Mouse (Mus musculus): ENCODE measurements around the gene Lif. TPM values are rescaled to one million over a fixed set of nuclear protein-coding genes. Genes with fewer than 3 reads are reported as not detected.

Lif gene
- polyA plus RNA-seq, 1 experiment from 2014 or later, result not detected

DNA sequence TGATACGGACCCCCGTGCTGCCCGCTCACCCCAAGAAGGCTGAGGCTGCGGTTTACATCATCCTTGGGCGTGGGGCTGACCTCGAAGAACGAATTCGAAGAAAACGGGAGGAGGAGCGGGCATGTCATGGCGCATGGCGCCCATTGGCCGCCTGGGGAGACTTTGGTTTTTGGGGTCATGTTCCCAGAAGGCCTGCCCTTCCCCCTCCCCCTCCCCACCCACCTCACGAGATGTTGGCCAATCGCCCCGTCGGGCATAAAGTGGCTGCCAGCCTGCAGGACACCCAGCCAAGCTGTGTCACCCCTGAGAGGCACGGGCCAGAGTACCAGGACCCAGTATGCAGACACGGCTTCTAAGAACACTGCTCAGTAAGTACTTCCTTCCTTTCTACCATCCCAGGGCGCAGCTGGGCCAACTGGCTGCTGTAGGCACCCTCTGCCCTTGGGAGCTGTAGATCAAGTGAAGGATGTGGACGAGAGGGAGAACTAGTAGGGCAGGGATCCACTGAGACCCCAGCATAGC lies 20.8 kb upstream of the Lif start:
- Histone ChIP-seq H3K9me3 (ENCODE audit: control insufficient read depth, low read length) (no peaks in the 10 kb centered on the region), H3K4me1 (ENCODE audit: control insufficient read depth, insufficient read depth, low read length) (no peaks in the 10 kb centered on the region), H3K27ac (ENCODE audit: low read depth, low read length) (no peak overlapping the region), H3K27me3 (ENCODE audit: control insufficient read depth, insufficient read depth, low read length) (no peaks in the 10 kb centered on the region), H3K4me3 (ENCODE audit: low read depth, low read length) (no peak overlapping the region), H3K9ac (replicated peaks; ENCODE audit: low read depth, low read length) (no peak overlapping the region), H3K36me3 (ENCODE audit: control insufficient read depth, insufficient read depth, low read length) (no peaks in the 10 kb centered on the region), H3K4me2 (ENCODE audit: low read depth, low read length) (no peak overlapping the region)
- WGBS, result 93% methylated on average over 21 of the region's 21 CpGs
- ATAC-seq (ENCODE audit: low read depth), result no peak

DNA sequence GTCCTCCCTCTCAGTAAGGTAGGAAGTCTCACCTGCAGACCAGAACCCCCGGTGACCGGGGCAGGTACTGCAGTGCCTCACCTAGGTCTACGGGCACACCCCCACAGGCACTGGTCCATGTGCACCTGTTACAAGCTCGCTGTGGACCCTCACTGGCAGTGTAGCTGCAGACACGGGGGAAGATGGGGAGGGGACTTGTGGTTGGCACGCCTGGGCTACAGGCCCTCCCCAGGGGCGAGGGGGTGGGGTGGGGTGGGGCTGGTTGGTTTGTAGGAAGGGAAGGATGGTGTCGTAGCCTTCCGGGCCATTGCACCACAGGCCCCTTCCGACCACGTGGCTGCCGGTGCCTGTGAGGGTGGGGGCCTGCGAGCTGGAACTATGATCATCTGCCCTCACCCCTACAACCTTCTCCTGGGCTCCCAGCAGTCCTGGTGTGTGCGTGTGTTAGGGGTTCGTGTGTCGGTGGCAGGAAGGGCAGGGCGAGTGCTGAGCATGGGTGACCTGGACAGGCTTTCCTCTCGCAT lies 19.9 kb upstream of the Lif start:
- no peaks in the 10 kb centered on the region for H3K9me3 ChIP-seq (ENCODE audit: control insufficient read depth, low read length)
- WGBS, result 86% methylated on average over 18 of the region's 18 CpGs
- H3K4me3 ChIP-seq (ENCODE audit: low read depth, low read length), result no peak overlapping the region
- ATAC-seq (ENCODE audit: low read depth), result no peak
- H3K9ac ChIP-seq (replicated peaks; ENCODE audit: low read depth, low read length), result no peak overlapping the region
- no peak overlapping the region for H3K4me2 ChIP-seq (ENCODE audit: low read depth, low read length)
- H3K27me3 ChIP-seq (ENCODE audit: control insufficient read depth, insufficient read depth, low read length), result no peaks in the 10 kb centered on the region
- H3K36me3 ChIP-seq (ENCODE audit: control insufficient read depth, insufficient read depth, low read length), result no peaks in the 10 kb centered on the region
- no peaks in the 10 kb centered on the region for H3K4me1 ChIP-seq (ENCODE audit: control insufficient read depth, insufficient read depth, low read length)
- no peak overlapping the region for H3K27ac ChIP-seq (ENCODE audit: low read depth, low read length)

DNA sequence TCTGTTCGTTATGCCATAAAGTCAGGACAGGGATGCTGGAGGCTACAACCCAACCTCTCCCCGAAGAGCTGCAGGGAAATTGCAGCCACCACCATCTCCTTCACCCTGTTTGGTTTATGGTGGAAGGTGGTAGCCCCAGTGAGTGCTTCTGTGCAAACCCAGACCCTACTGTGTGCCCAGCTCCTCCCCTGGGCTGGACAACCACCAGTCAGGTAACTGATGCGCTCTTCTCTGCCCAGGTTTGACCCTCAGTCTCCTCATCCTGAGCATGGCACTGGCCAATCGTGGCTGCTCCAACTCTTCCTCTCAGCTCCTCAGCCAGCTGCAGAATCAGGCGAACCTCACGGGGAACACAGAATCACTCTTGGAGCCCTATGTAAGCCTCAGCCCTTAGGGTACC lies 19.2 kb upstream of the Lif start:
- ATAC-seq (ENCODE audit: low read depth), result no peak
- no peak overlapping the region for H3K27ac ChIP-seq (ENCODE audit: low read depth, low read length)
- no peaks in the 10 kb centered on the region for H3K9me3 ChIP-seq (ENCODE audit: control insufficient read depth, low read length)
- no peaks in the 10 kb centered on the region for H3K4me1 ChIP-seq (ENCODE audit: control insufficient read depth, insufficient read depth, low read length)
- no peak overlapping the region for H3K4me2 ChIP-seq (ENCODE audit: low read depth, low read length)
- H3K4me3 ChIP-seq (ENCODE audit: low read depth, low read length), result no peak overlapping the region
- 89% methylated on average over 6 of the region's 6 CpGs for WGBS
- H3K27me3 ChIP-seq (ENCODE audit: control insufficient read depth, insufficient read depth, low read length), result no peaks in the 10 kb centered on the region
- H3K9ac ChIP-seq (replicated peaks; ENCODE audit: low read depth, low read length), result no peak overlapping the region
- H3K36me3 ChIP-seq (ENCODE audit: control insufficient read depth, insufficient read depth, low read length), result no peaks in the 10 kb centered on the region

DNA sequence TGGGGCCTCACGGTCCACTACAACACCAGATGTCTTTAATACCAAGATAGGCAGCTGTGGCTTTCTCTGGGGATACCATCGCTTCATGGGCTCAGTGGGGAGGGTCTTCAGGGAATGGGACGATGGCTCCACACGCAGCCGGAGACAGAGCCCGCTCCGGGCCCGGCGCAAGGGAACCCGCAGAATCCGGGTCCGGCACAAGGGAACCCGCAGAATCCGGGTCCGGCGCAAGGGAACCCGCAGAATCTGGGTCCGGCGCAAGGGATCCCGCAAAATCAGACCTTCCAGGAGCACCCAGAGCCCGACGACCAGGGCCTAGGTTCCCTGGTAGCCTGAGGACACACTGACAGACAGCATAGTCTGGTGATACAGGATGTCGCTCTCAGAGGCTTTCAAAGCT lies 17.7 kb upstream of the Lif start:
- no peak overlapping the region for H3K4me3 ChIP-seq (ENCODE audit: low read depth, low read length)
- H3K4me1 ChIP-seq (ENCODE audit: control insufficient read depth, insufficient read depth, low read length), result no peaks in the 10 kb centered on the region
- ATAC-seq (ENCODE audit: low read depth), result no peak
- H3K9me3 ChIP-seq (ENCODE audit: control insufficient read depth, low read length), result no peaks in the 10 kb centered on the region
- no peaks in the 10 kb centered on the region for H3K27me3 ChIP-seq (ENCODE audit: control insufficient read depth, insufficient read depth, low read length)
- H3K27ac ChIP-seq (ENCODE audit: low read depth, low read length), result no peak overlapping the region
- 90% methylated on average over 23 of the region's 23 CpGs for WGBS
- H3K36me3 ChIP-seq (ENCODE audit: control insufficient read depth, insufficient read depth, low read length), result no peaks in the 10 kb centered on the region
- no peak overlapping the region for H3K9ac ChIP-seq (replicated peaks; ENCODE audit: low read depth, low read length)
- H3K4me2 ChIP-seq (ENCODE audit: low read depth, low read length), result no peak overlapping the region

DNA sequence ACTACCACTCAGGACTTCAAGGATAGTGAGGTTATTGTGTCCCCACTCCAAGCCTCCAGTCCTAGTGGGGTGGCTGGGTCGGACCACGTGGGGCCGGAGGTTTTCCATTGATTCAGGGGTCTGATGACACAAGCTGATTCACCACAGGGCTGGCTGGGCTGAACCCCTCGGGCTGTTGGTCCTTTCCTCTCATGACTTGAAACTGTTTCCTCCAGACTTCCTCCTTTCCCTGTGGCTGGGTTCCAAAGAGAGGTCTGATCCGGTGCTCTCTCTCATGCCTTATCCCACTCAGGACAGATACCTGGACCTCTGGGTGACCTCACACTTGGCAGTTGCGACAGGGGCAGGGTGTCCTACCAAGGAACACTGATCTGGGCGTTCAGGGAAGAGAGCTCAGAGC lies 17.2 kb upstream of the Lif start:
- Histone ChIP-seq H3K4me2 (ENCODE audit: low read depth, low read length) (no peak overlapping the region), H3K4me3 (ENCODE audit: low read depth, low read length) (no peak overlapping the region), H3K9me3 (ENCODE audit: control insufficient read depth, low read length) (no peaks in the 10 kb centered on the region), H3K36me3 (ENCODE audit: control insufficient read depth, insufficient read depth, low read length) (no peaks in the 10 kb centered on the region), H3K27ac (ENCODE audit: low read depth, low read length) (no peak overlapping the region), H3K27me3 (ENCODE audit: control insufficient read depth, insufficient read depth, low read length) (no peaks in the 10 kb centered on the region), H3K4me1 (ENCODE audit: control insufficient read depth, insufficient read depth, low read length) (no peaks in the 10 kb centered on the region), H3K9ac (replicated peaks; ENCODE audit: low read depth, low read length) (no peak overlapping the region)
- ATAC-seq (ENCODE audit: low read depth), result no peak
- 80% methylated on average over 7 of the region's 7 CpGs for WGBS

DNA sequence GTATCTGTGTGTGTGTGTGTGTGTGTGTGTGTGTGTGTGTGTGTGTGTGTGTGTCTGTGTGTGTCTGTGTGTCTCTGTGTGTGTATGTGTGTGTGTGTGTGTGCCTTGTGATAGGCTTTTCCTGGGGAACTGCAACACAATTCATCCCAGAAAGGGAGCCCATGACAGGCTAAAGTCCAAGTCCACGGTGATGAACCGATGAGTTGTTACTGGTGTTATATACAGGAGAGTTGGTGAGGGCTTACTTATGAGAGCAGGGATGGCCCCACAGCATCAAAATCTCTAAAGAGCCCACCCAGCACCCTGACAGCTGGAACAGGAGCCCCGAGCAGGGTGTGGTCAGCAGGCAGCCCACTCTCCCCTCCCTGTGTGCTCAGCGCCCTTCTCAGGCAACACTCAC lies 16.2 kb upstream of the Lif start:
- Histone ChIP-seq H3K4me2 (ENCODE audit: low read depth, low read length) (no peak overlapping the region), H3K27ac (ENCODE audit: low read depth, low read length) (no peak overlapping the region), H3K27me3 (ENCODE audit: control insufficient read depth, insufficient read depth, low read length) (no peaks in the 10 kb centered on the region), H3K4me3 (ENCODE audit: low read depth, low read length) (no peak overlapping the region), H3K9me3 (ENCODE audit: control insufficient read depth, low read length) (no peaks in the 10 kb centered on the region), H3K9ac (replicated peaks; ENCODE audit: low read depth, low read length) (no peak overlapping the region), H3K4me1 (ENCODE audit: control insufficient read depth, insufficient read depth, low read length) (no peaks in the 10 kb centered on the region), H3K36me3 (ENCODE audit: control insufficient read depth, insufficient read depth, low read length) (no peaks in the 10 kb centered on the region)
- no peak for ATAC-seq (ENCODE audit: low read depth)
- WGBS, result 78% methylated on average over 4 of the region's 4 CpGs

DNA sequence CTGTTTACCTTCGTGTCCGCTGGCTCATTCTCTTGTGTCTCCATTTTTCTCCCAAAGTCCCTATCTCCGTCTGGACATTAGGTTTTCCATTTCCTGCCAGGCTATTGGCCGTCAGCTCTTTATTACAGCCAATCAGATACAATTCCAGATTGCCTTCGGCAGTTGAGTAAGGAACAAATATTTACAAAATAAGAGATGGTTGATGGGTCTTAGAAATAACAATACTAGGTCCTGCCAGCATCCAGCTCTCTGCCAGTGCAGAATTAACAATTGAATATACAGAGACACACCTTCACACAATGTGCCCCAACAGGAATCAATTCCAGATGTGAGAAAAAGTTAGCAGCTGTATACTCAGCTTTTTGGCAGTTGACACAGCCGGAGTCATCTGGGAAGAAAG lies 11.2 kb upstream of the Lif start:
- no peaks in the 10 kb centered on the region for H3K9me3 ChIP-seq (ENCODE audit: control insufficient read depth, low read length)
- no peak for ATAC-seq (ENCODE audit: low read depth)
- H3K4me3 ChIP-seq (ENCODE audit: low read depth, low read length), result no peak overlapping the region
- H3K4me1 ChIP-seq (ENCODE audit: control insufficient read depth, insufficient read depth, low read length), result no peaks in the 10 kb centered on the region
- H3K27ac ChIP-seq (ENCODE audit: low read depth, low read length), result no peak overlapping the region
- H3K9ac ChIP-seq (replicated peaks; ENCODE audit: low read depth, low read length), result no peak overlapping the region
- no peak overlapping the region for H3K4me2 ChIP-seq (ENCODE audit: low read depth, low read length)
- 76% methylated on average over 6 of the region's 6 CpGs for WGBS
- no peaks in the 10 kb centered on the region for H3K27me3 ChIP-seq (ENCODE audit: control insufficient read depth, insufficient read depth, low read length)
- H3K36me3 ChIP-seq (ENCODE audit: control insufficient read depth, insufficient read depth, low read length), result no peaks in the 10 kb centered on the region

DNA sequence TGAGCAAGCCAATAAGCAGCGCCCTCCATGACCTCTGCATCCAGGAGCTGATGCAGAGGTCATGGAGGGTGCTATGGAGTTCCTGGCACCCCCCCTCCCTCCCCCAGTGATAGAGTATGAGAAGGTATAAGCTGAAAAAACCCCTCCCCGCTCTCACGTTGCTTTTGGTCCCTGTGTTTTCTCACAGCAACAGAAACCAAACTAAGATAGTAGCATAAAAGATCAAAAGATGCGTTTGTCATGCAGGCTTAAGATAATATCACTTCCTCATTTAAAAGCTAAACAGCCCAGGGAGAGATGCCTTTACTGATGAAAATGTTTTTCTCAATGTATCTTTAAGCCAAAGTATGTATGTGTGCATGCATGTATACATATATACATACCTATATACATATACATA lies 10.7 kb upstream of the Lif start:
- H3K9me3 ChIP-seq (ENCODE audit: control insufficient read depth, low read length), result no peaks in the 10 kb centered on the region
- no peak for ATAC-seq (ENCODE audit: low read depth)
- no peak overlapping the region for H3K27ac ChIP-seq (ENCODE audit: low read depth, low read length)
- no peaks in the 10 kb centered on the region for H3K36me3 ChIP-seq (ENCODE audit: control insufficient read depth, insufficient read depth, low read length)
- H3K27me3 ChIP-seq (ENCODE audit: control insufficient read depth, insufficient read depth, low read length), result no peaks in the 10 kb centered on the region
- H3K9ac ChIP-seq (replicated peaks; ENCODE audit: low read depth, low read length), result no peak overlapping the region
- no peaks in the 10 kb centered on the region for H3K4me1 ChIP-seq (ENCODE audit: control insufficient read depth, insufficient read depth, low read length)
- H3K4me3 ChIP-seq (ENCODE audit: low read depth, low read length), result no peak overlapping the region
- WGBS, result 87% methylated on average over 4 of the region's 4 CpGs
- no peak overlapping the region for H3K4me2 ChIP-seq (ENCODE audit: low read depth, low read length)

DNA sequence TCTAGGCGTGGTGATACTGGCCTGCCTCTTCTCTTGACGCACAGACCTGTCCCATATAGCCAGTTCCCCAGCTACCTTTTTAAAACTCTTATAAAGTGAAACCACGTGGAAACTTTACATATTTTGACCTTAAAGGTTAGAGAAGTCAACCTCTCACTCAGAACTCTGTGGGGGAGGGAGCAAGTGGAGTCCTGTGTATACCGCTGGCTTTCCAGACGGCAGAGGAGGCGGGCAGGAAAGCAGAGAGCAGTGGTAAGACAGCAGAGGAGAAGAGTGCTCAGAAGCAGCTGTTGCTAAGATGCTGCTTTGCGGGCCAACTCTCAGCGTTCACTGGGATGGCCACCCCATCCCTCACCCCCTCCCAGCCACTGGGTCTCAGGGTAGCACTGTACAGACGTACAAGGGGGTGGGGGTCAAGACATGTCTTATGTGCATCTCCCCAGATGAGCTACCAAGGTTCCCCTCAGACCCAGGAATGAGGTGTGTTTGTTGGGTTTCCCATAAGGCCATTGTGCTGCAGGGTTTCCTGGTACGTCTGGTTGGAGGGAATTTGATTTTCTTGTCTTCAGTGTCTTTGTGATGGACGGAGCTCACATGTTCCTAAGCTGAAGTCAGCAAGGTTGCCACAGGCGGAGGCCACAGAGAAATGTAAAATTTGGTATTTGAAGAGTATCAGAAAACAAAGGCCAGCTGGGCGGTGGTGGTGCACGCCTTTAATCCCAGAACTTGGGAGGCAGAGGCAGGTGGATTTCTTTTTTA lies 10.0 kb upstream of the Lif start:
- no peaks in the 10 kb centered on the region for H3K4me1 ChIP-seq (ENCODE audit: control insufficient read depth, insufficient read depth, low read length)
- no peak overlapping the region for H3K27ac ChIP-seq (ENCODE audit: low read depth, low read length)
- WGBS, result 82% methylated on average over 14 of the region's 14 CpGs
- ATAC-seq (ENCODE audit: low read depth), result no peak
- no peaks in the 10 kb centered on the region for H3K27me3 ChIP-seq (ENCODE audit: control insufficient read depth, insufficient read depth, low read length)
- no peak overlapping the region for H3K4me3 ChIP-seq (ENCODE audit: low read depth, low read length)
- no peak overlapping the region for H3K9ac ChIP-seq (replicated peaks; ENCODE audit: low read depth, low read length)
- H3K9me3 ChIP-seq (ENCODE audit: control insufficient read depth, low read length), result no peaks in the 10 kb centered on the region
- no peak overlapping the region for H3K4me2 ChIP-seq (ENCODE audit: low read depth, low read length)
- H3K36me3 ChIP-seq (ENCODE audit: control insufficient read depth, insufficient read depth, low read length), result no peaks in the 10 kb centered on the region

Measured in neural tube, embryonic 14.5 days (tissue).